Comparison of ENCODE assay signal across 20 mouse cellular contexts in the genomic region with DNA sequence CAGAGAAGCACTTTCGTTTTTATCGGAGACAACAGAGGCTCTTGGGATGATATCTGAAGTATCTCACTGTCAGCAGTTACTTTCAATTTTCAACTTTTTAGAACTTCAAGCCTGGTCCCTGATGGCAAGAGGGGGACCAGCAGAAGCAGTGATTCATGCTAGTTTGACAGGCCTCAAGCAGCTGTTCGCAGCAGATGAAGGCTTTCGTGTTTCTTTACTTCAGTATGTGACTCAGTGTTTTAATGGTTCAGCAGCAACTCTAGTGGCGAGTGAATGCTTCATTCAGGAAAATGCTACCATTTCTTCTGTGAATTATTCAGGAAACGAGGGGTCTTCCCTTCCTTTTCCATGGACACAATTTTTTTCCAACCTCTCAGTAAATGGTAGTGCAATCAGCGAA.
"Had no signal": no experiment of that assay in that cellular context is flagged by ENCODE, and none has a peak within 500 bp of the region (broad histone marks: within the 10 kb centered on the region; RNA-seq: fewer than 3 reads in every experiment).

No protein-coding gene starts in this region.

- H3K4me3 ChIP-seq: limb, embryonic 10.5 days; limb, embryonic 13.5 days; liver, embryonic 12.5 days; liver, embryonic 15.5 days; lung, embryonic 15.5 days; megakaryocyte, embryonic 14.5 days; midbrain, embryonic 10.5 days; midbrain, embryonic 13.5 days; neural tube, embryonic 12.5 days; neural tube, embryonic 15.5 days; stomach, embryonic 15.5 days had no signal

- H3K27me3 ChIP-seq: limb, embryonic 13.5 days; liver, embryonic 12.5 days; liver, embryonic 15.5 days; lung, embryonic 15.5 days; megakaryocyte, embryonic 14.5 days; midbrain, embryonic 13.5 days; neural tube, embryonic 12.5 days; neural tube, embryonic 15.5 days; stomach, embryonic 15.5 days had no signal

- H3K36me3 ChIP-seq: limb, embryonic 10.5 days; limb, embryonic 13.5 days; liver, embryonic 12.5 days; liver, embryonic 15.5 days; lung, embryonic 15.5 days; midbrain, embryonic 10.5 days; midbrain, embryonic 13.5 days; neural tube, embryonic 12.5 days; neural tube, embryonic 15.5 days; stomach, embryonic 15.5 days had no signal

- H3K27ac ChIP-seq: kidney, postnatal 0 days; limb, embryonic 10.5 days; limb, embryonic 13.5 days; liver, embryonic 12.5 days; liver, embryonic 15.5 days; lung, embryonic 15.5 days; midbrain, embryonic 10.5 days; midbrain, embryonic 13.5 days; neural tube, embryonic 12.5 days; neural tube, embryonic 15.5 days; stomach, embryonic 15.5 days had no signal

- DNase-seq: kidney, postnatal 25 days; liver; lung, adult 18-20 months; lung, postnatal 10 days; lung, postnatal 36 days; retina, postnatal 1 day; right cerebral cortex, postnatal 4 days; thymus, postnatal 25 days had no signal
